Mouse (Mus musculus): ENCODE data around the gene Otos.

DNA sequence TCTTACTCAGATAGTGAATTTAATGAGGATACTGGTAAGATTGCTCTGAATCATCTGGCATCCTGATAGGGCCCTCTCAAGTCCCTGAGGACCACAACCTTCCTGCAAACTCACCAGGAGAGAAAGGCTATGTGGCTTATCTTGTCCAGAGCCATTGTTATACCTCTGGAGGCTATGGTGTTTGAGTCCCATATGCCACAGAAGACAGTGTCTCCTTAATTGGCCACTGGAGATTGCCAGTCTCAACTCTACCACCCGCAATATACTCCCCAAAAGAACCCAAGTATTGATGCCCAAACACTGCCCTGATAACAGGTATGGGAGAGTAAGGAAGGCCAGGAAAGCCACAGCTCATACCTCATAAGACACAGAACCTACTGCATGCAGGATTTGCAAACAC is 43.2 kb downstream of the Otos start, which contains the start of gene Olfr1410:
- no peak for TF ChIP-seq FLI1 (IDR thresholded peaks at IDR 0.05; ENCODE audit: low read length)
- no peak for TF ChIP-seq GATA1 (IDR thresholded peaks at IDR 0.05; ENCODE audit: borderline replicate concordance, low read length)
